Mouse (Mus musculus): ENCODE results near the gene Dscaml1.

Dscaml1 gene

DNA sequence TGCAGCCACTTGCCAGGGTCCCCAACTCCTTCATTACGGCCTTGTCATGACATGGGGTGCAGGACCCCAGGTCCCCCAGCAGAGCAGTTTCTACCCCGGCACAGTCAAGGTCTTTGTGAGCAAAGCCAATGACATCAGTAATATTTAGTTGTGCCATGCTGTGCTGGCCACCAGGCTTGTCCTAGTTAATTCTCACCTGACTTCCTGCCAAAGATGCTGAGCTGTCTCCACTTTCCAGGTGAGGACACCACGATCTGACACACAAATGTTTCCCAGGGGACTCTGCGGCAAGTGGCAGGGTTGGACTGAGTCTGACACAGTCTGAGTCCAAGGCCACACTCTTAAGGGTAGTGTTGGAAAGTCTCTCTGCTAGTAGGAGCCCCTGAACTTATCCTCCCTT is at the start of gene Dscaml1:
Gene Dscaml1, plus strand, starts transcription at position 173 of the 400 bp plus-strand sequence.
- no peak for DNase-seq

DNA sequence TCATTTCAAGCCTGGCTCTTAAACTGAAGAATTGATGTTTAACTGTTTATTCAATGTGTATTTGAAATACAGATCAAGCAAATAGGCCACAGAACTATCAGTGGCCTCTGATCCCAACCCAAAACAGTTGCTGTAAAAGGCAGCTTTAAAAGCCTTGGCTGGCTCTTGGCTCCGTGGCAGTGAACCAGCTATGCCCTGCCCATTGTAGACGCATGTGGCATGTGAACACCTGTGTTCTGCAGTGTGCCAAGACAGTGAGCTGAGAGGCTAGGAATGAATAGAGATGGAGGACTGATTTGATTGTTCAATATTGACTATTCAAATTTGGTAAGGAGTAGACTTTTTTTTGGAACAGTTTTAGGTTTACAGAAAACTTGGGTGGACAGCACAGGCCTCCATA is 49.5 kb upstream of the Dscaml1 start:
- DNase-seq, result no peak

DNA sequence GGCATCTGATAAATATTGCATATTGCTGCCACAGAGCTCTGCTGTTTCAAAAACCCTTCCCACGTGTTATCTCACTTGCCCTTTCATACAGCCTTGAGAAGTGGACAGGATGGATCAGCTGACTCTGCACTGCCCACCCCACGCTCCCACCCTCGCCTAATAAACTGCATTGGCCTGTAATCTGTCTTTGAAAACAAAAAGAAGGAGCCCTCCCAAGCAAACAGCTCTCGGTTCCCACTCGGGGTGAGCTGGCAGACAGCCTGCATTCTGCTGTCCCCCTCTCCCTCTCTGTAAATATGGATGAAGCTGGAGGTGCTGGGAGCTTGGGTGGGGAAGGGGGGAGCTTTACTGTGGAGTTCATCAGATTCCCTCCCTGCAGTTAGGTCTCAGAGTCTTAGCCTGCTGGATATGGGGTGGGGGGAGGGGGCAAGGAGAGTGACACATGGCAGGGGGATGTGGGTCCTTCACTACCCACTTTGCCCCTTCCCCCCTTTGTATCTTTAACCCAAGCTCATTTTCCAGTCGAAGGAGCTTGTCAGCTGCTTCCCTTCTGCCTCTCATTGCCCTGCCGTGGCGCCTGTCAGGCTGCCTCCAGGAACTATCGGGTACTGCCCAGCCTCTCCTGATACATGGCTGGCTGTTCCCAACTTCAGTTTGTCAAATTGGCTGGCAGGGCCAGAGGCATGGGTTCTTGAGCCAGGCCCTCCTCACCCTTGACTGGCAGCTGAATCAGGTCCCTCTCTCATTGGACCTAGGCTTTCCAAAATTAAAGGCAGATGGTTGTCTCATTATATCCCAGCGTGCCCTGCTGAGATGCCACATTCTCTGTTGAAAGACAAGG is 45.8 kb upstream of the Dscaml1 start:
- DNase-seq, result no peak

- no peak for DNase-seq
Observed at GRCm38 (mm10) chr9:45382336-45382735, 44.1 kb upstream of the Dscaml1 start.

DNA sequence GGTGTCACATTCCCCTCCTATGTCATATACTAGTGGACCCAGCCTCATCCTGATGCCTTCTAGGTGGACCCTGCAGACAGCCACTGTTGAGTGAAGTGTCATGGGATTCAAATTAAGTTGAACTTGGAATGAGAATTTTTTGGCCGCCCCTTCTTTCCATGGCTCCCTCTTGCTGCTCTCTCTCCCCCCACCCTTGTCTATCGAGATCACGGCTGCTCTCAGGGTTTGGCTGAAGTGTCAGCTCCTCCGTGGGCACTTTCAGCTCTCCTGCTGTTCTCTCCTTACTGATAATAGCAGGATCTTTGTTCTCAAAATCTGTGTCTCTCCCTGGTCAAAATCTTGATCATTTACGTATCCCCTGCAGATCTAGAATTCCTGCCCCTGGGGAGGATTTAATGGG is 43.6 kb upstream of the Dscaml1 start:
- no peak for DNase-seq

GRCm38 (mm10) chr9:45383883-45384282 is 42.5 kb upstream of the Dscaml1 start:
- DNase-seq, result no peak

- DNase-seq, result no peak
Observed at GRCm38 (mm10) chr9:45386698-45387097, 39.7 kb upstream of the Dscaml1 start.

DNA sequence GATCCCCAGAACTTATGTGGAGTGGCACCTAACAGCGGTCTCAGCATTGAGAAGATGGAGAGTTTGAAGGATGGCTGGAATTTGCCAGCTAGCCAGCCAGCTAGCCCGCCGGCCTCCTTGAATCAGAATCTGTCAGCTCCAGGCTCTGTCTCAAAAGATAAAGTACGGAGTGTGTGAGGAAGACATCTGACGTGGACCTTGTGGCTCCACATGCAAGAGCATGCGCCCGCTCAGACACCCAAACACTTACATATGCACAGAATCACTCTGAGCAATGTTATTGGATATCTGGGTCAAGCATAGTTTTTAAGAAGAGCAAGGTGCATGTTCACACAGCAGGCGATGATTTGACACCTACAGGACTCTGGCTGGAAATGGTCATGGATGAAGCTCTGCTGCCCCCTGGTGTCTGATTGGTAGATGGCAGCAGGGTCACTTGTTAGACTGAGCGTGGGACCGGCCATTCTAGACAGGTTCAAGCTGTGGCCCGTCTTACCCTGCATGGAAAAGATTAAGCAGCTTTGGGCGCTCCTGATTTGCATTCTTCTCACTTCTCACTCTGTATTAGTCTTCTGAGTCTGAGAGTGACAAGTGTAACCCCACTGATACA is 37.9 kb upstream of the Dscaml1 start:
- peak; percentile 85 for DNase-seq

DNA sequence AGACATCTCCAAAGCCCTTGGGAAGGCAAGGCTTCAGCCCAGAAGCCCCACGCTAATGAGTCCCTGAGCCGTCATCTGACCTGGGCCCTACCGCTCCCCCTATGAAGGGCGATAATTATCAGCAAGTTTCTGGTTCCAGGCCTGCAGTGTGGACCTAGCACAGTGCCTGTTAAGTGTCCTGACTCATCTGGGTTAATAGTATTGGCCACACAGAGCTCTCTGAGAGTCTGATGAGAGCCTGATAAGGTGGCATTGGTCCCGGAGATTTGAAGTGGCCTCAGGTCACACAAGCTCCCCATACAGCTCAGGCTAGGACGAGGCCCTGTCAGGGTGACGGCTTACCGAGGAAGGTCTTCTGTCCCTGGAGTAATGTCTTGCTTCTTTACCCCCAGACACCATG is 36.8 kb upstream of the Dscaml1 start:
- DNase-seq, result no peak

GRCm38 (mm10) chr9:45391299-45391698 is 35.1 kb upstream of the Dscaml1 start:
- no peak for DNase-seq

- no peak for DNase-seq
Observed at GRCm38 (mm10) chr9:45395218-45395617, 31.2 kb upstream of the Dscaml1 start.

DNA sequence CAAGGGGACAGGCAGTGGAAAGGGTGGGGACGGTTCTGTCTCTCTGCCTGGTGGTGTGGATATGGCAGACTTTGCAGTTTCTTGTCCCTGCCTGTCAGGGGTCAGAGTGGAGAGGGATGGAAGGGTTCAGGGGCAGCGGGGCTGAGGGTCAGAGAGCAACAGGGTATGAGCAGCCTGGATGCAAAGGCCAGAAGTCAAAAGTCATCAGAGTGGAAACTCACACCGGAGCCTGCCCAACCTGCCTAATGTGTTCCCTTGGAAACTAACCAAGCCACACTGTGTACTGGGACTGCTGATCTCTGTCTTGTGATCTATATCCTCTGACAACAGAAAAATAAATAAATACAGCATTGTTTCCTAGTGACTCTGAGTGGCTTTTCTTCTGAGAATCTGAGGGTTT is 30.6 kb upstream of the Dscaml1 start:
- DNase-seq, result no peak

- no peak for DNase-seq
Observed at GRCm38 (mm10) chr9:45398336-45398735, 28.1 kb upstream of the Dscaml1 start.

DNA sequence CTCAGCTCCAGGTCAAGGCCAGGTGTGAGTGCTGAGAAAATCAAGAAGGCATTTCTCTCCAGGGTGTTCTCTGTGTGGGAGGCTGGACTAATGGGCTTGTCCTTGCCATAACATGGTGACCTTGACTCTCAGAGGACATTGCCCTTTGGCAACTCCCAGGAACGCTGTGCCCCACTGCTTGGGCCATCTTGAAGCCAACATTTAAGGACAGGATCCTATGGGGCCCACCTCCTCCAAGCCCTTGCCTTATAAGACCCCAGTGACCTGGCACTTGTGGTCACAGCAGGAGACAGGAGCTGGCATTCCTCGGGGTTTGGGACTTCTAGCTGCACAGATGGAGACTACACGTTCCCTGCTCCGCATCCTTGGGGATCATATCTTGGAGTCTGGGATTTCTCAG is 27.0 kb upstream of the Dscaml1 start, which contains the start of gene Fxyd2:
Gene Fxyd2, plus strand, starts transcription at position 236 of the 400 bp plus-strand sequence.
- no peak for DNase-seq

DNA sequence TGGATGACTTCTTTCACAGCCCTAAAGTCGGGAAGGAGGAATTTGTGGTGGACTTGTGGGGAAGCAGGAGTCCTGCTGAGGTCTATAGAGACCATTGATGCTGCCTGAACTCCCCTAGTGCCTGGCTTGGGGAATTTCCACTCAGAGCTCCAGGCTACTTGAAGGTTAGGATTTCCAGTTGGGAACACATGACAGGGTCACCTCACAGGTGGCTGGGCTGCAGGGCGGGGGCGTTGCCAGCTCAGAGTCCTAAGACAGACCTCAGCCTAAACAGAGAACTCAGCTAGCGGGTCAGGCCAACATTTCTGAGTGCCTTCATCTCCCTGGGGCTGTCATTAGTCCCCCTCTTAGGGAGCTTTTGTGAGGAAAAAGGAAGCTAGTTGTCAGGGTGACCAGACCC is 24.6 kb upstream of the Dscaml1 start:
- no peak for DNase-seq

DNA sequence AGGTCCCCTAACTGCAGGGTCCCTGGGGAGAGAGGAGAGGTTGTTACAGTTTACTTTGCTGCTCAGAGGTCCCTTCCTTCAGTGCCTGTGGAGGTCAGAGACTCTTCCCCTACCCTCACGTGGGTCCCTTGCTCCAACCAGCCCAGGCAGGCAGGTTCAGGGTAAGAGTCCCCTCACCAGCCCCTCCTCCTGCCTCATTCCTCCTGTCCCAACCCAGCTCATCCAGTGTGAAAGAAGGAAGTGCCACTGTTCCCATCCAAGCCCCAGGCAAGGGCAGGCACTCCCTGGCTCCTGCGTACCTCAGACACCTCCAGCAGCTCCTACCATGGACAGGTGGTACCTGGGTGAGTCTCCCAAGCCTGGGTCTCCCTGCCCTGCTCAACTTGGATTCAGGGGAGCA is 23.5 kb upstream of the Dscaml1 start:
- no peak for DNase-seq

DNA sequence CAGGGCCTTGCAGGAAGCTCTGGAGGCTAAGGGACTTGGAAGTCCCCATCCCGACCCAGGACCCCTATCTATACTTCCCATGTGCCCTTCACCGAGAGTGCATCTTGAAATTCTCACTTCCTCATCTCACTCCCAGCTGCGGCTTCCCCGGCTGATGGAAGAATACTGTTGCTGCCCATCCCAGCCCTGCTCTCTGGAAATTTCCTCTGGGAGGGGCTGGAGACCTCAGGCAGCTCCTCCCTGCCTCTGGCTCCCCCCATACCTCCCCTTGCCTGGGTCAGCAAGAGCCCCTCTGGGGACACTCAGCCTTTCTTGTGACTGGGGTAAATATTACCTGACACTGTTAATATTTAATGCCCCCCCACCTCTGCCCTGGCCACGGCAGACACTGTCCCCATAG is 20.7 kb upstream of the Dscaml1 start:
- no peak for DNase-seq

DNA sequence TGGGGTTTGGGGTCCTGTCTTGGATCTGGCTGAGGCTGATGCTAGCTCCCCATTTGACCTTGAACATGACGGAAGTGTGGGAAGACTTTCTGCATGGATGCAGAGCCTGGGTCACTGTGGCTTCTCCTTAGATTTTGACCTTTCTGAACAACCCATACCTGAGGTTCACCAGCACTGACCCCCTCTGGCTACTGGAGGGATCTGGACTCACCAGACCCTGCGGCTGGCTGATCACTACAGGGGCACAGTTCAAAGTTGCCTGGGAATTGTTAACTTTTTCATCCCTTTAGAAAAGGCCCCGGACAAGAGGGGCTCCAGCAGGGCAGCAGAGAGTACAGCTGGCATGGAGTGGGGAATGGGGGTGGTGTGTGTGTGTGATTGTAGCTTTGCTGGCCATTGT is 19.6 kb upstream of the Dscaml1 start:
- DNase-seq, result no peak

DNA sequence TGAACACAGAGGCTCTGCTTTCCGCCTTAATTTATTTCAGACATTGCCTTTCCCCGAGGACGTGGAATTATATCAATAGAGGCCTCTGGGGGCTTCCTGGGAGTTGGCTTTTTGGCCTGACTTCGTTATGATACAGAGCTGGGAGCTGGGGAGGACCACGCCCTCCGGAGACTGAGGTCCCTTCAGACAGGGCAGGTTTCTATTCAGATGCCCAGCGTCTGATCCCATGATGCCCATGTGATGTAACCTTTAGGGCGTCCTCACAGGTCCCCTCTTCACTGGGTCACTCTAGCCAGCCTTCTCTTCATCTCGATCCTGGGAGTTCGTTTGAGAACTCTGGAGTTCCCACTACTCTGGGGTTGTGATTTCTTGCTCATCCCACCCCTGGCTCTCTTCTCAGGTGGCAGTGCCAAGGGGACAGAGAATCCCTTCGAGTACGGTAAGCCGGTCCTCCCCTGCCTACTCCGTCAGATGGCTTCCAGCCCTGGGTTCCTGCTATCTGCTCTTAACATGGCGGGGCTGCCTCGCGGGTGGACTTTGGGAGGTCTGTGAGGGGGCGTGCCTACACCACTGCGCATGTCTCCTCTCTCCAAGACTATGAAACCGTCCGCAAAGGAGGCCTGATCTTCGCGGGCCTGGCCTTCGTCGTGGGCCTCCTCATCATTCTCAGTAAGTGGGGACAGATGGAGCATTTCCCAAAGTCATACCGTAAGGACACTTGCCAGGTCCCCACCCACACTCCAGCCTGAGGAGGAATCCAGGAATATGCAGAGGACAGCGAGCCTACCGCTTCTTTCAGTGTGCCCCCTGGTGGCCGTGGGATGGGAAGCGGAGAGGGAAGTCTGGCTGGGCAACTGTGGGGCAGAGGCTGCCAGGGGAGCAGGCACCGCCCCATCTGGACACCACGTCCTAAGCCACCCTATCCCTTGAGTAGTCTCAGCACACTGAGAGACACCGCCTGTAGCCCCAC is 18.4 kb upstream of the Dscaml1 start:
- peak; percentile 86 for DNase-seq

DNA sequence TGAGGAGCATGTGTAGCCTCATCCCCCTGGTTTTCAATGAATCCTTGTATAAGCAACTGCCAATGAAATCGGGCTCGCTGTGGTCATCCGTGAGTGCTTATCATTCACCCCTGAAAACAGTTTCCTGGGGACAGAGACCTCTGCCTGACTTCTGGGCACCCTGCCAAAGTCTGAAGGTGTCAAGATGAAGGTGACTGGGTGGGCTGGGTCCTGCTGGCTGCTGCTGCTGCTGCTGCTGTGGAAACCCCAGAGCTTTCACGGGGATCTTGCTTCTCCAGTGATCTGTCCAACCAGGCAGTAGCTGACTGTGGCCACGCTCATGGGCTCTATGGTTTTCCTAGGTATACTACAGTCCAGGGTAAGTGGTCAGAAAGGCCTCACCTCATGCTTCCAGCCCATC is 16.2 kb upstream of the Dscaml1 start:
- DNase-seq, result no peak

GRCm38 (mm10) chr9:45410614-45411013 is 15.8 kb upstream of the Dscaml1 start:
- DNase-seq, result no peak

DNA sequence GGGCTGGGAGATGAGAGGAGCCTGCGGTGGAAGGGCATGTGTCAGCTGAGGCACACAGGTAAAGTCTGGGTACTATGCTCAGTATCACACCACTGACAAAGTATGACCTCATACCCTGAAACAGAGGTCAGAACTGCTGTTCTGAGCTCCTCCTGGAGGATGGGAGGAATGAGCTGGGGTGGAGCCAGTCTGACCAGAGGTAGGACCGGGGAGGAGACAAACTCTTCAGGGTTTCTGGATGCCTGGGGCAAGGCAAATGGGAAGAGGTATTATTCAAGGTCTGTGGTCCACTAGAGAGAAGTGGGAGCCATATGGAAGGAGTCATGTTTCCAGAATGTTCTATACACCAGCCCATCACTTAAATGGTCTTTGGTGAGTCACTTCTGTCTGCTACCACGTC is 15.3 kb upstream of the Dscaml1 start:
- no peak for DNase-seq

- peak; percentile 78 for DNase-seq
Observed at GRCm38 (mm10) chr9:45411803-45412202, 14.6 kb upstream of the Dscaml1 start.
